Mouse (Mus musculus): ENCODE results near the gene Utp11.
"Not testable (repeated sequence)": the region's sequence is repeated elsewhere in the genome, so short reads cannot be mapped to it uniquely, and the experiment has no call there.

The Utp11 gene

GRCm38 (mm10) chr4:124693135-124693894 lies at the start of gene Utp11:
Gene Utp11, minus strand, starts transcription at chr4:124693600.
- peak; percentile 65 to 79 for DNase-seq (ENCODE audit: low spot score in 2 of 2)

- DNase-seq (ENCODE audit: low spot score in 2 of 2), result no peak
Observed at GRCm38 (mm10) chr4:124742839-124743238, 49.4 kb upstream of the Utp11 start.

DNA sequence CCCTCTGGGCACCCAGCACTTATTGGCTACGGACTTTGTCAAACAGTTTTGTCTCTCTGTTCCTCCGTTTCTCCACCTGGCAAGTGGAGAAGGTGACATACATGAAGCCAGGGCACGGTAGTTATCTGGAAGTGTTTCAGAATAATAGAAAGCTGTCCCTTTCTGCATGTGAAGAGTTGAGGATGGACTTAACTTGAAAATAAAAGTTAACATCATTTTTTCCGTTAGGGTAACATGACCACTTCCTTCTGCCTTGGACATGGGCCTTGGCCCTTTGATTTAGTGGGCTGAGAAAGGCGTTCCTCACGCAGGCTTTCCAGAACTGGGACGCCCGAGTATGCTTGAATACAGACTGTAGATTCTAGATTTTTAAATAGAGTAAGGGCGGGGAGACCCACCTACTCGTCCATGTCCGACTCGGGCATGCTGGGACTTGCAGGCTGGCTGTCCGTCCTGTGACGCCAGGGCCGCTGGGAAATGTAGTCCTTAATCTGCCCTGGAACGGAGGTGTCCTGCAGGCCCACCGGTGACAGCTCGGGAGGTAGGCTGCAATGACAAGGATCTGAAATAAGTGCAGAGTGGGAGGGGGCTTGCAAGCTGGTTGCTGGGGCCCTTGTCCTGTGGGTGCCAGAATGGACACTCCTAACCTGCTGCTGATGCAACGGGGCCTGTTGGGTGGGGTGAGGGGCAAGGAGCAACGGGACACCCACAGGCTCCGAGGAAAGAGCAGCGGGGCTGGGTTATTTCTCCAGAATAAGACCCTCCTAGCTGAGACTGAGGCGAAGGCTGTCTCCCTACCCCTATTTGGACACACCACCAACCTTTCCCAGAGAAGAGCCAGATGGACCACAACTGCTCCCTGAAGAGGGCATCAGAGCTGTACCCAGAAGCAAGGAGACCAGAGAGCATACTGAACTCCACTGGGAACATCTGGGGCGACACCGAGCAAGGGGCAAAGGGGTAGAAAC lies 48.3 kb upstream of the Utp11 start, which contains the start of gene Inpp5b:
Gene Inpp5b, plus strand, starts transcription at position 475 of the 968 bp plus-strand sequence.
- peak; percentile 43 to 68 for DNase-seq (ENCODE audit: low spot score in 2 of 2)

- DNase-seq (ENCODE audit: low spot score in 2 of 2), result no peak
Observed at GRCm38 (mm10) chr4:124738783-124739182, 45.4 kb upstream of the Utp11 start.

DNA sequence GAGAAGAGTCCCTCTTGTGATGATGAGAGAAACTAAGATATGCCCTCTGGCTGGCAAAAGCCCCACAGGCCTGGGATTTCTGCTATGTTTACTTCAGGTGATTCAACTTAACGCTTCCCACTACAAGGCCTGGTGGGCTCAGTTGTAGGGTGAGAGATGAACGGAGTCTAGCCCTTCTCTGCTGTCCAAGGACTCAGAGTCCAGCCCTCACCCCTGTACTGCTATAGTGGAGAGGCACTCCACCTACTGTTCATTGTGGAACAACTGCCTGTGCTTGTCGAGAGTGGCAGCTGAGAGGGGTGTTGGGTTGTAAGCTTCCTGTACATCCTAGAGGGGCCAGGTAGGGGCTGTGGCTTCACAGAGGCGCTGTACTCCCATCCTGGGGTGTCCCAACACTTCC lies 44.6 kb upstream of the Utp11 start:
- DNase-seq (ENCODE audit: low spot score in 2 of 2), result no peak

GRCm38 (mm10) chr4:124737486-124737885 lies 44.1 kb upstream of the Utp11 start:
- DNase-seq (ENCODE audit: low spot score in 2 of 2), result no peak

DNA sequence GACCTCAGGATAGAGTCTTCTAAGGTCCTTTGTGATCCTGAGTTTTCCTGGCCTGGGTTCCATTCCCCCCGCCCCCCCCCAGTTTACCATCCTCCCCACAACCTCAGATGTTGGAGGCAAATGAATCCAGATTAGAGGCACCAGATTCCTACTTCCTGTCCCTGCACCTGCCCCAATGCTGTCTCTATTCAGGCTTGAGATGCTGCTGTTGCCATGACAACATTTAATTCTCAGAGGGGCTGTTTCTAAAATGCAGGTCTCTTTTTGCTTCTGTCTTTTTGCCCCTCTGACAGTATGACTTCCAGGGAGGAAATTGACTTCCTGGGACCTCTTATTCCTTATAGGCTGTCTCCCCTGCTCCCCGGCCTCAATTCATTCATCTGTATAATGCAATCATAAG lies 43.6 kb upstream of the Utp11 start:
- DNase-seq (ENCODE audit: low spot score in 2 of 2), result no peak

DNA sequence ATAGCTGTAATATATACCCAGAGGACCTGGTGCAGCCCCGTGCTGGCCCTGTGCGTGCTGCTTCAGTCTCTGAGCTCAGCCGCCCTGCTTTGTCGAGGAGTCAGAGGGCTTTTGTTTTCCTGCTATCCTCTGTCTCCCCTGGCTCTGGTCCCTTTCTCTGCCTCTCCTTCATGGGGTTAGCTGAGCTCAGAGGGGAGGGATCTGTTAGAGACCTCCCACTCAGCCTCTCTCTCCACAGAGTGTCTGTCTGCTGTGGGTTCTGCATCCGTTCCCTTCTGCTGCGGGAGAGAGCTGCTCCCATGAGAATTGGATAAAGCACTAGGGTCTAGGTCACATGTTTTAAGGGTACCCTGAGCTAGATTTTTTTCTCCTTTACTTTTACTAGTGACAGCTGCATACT lies 32.7 kb upstream of the Utp11 start:
- DNase-seq (ENCODE audit: low spot score in 2 of 2), result no peak

DNA sequence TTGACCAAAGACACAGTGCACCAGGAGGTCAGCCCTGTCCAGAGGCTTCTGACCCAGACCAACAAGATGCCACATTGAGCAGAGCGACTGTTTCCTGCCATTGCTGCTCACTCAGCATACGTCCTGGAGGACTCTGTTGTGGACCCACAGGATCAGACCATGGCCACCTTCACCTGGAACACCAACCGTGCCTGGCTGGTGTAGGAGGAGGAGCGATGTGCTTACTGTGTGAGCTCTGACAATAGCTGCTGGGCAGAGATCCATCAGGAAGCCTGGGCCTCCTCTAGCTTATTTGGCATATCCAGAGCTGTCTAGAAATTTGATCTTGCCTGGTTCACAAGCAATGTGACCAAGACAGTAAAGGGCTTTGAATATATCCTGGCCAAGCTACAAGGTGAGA lies 25.7 kb upstream of the Utp11 start:
- no peak for DNase-seq (ENCODE audit: low spot score in 2 of 2)

GRCm38 (mm10) chr4:124714545-124715481 lies 21.4 kb upstream of the Utp11 start, which contains the start of gene Sf3a3:
Gene Sf3a3, plus strand, starts transcription at chr4:124714776.
- DNase-seq (ENCODE audit: low spot score in 2 of 2), result peak; percentile 89 to 93

DNA sequence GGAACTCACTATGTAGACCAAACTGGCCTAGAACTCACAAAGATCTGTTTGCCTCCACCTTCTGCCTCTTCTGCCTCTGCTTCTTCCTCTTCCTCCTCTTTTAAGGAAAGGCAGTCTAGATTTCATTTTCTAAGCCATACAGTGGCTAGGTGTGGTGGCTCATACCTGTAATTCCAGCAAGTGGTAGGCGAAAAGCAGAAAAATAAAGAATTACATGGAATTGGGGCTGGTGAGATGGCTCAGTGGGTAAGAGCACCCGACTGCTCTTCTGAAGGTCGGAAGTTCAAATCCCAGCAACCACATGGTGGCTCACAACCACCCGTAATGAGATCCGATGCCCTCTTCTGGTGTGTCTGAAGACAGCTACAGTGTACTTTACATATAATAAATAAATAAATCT lies 20.4 kb upstream of the Utp11 start:
- DNase-seq (ENCODE audit: low spot score in 2 of 2), result not testable (repeated sequence)

DNA sequence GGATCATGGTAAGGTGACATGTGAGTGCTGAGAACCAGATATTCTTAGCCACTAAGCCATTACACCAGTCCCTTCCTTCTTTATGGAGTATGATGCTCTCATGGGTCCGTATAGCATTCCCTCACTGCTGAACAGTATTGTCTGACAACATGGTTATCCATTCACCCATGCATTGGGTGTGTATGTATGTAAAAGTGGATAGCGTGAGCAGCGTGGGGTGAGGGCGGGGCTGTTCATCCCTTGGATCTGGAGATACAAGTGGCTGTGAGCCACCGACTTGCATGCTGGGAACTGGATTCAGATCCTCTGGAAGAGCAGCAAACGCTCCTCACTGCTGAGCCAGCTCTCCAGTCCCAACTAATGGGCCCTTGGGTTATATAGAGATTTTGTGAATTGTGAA lies 19.2 kb upstream of the Utp11 start:
- no peak for DNase-seq (ENCODE audit: low spot score in 2 of 2)

GRCm38 (mm10) chr4:124710776-124711291 lies 17.4 kb upstream of the Utp11 start:
- DNase-seq (ENCODE audit: low spot score in 2 of 2), result no peak

GRCm38 (mm10) chr4:124709961-124710446 lies 16.6 kb upstream of the Utp11 start:
- DNase-seq (ENCODE audit: low spot score in 2 of 2), result no peak

DNA sequence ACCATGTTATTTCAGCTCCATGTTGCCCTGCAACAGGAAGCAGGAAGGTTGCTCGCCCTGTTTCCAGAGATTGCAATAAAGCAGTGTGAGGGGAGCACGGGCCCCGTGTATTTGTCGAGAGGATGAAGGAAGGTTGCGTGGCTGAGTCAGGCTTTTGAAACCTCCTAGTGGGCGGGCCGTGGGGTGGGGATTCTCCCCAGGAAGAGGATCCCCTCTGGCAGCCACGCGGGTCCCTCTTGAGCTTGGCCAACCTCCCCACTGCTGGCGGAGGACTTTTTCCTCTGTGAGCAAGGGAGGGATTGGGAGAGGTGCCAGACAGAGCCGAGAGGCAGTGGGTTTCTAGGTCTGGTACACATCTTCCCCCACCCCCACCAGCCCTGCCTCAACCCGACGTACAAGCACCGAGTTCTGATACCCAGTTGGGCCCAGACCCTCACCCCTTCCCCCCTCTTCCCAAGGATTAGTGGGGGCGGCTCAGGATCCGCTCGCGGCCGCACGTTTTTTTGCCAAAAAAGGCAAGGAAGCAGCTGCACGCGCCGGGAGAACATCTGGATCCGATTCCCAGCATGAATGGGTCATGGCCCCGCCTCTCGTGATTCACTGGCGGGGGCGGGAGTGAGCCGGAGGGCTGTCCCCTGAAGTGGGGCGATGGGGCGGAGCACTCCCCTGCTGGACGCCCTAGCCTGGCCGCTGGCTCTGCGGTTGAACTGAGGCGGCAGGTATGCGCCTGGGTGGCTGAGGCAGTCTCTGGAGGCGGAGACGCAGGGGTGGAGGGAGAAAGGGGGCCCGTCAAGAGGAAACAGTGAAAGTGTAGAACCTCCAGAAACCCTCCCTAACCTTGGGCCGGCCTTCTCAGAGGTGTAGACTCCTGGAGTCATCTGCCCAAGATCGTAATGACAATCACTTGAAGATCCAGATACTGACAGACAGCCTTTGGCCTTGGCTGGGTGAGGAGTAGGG lies 15.4 kb upstream of the Utp11 start:
- peak in 1 of 2 experiments; percentile 51 for DNase-seq (ENCODE audit: low spot score in 2 of 2)

GRCm38 (mm10) chr4:124708200-124708517 lies 14.8 kb upstream of the Utp11 start:
- DNase-seq (ENCODE audit: low spot score in 2 of 2), result not testable (repeated sequence)

DNA sequence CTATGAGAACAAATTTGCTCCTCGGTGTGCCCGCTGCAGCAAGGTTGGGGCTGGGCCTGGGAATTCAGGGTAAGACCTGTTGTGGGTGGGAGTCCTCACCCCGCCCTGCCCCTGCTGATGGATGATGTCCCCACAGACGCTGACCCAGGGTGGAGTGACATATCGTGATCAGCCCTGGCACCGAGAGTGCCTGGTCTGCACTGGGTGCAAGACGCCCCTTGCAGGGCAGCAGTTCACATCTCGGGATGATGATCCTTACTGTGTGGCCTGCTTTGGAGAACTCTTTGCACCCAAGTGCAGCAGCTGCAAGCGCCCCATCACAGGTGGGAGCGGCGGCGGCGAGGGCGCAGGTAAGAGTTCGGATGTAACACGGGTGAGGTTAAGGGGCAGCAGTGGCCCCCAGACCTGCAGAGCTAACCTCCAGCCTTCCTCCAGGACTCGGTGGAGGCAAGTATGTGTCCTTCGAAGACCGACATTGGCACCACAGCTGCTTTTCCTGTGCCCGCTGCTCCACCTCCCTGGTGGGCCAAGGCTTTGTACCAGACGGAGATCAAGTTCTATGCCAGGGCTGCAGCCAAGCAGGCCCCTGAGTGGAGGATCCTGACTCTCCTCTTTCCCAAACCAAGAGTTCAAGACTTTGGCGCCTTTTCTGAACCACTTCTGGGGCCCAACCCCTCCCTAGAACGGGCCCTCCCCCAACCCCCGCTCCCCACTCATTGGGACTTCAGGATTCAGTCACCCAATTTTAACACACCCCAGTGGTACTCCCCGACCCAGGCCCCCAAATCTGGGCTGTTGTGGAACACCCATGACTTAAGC lies 14.2 kb upstream of the Utp11 start:
- DNase-seq (ENCODE audit: low spot score in 2 of 2), result not testable (repeated sequence)

- DNase-seq (ENCODE audit: low spot score in 2 of 2), result no peak
Observed at GRCm38 (mm10) chr4:124705661-124706269, 12.4 kb upstream of the Utp11 start.

All from cerebellum, postnatal 4 days (tissue).